Mouse (Mus musculus) urinary bladder, adult 2 months (tissue): ENCODE data around the gene Nt5c2. TPM values are rescaled to one million over a fixed set of nuclear protein-coding genes. Genes with fewer than 3 reads are reported as not detected.
A peak's percentile ranks its signal among the peaks of the same experiment; 100 is the strongest.
"Not testable (repeated sequence)": the region's sequence is repeated elsewhere in the genome, so short reads cannot be mapped to it uniquely, and the experiment has no call there.

Experiments used
- DNase-seq: peaks from one replicate; pipeline ENCODE4 v3.0.0; 2022; ENCODE audit warnings: low spot score
- polyA plus RNA-seq: library from polyadenylated mRNA; depleted of rRNA; stranded (reverse); fragments of >200 nt; gene quantifications from 2 replicates; pipeline ENCODE4 v1.2.3, GENCODE M21; 2012

The Nt5c2 gene
- polyA plus RNA-seq, 1 experiment: 36.3 TPM

GRCm38 (mm10) chr19:47017831-47018230 lies 2.9 kb upstream of the Nt5c2 start:
- DNase-seq: no peak

GRCm38 (mm10) chr19:47016487-47016886 lies 1.5 kb upstream of the Nt5c2 start:
- peak; percentile 45 for DNase-seq

- DNase-seq: no peak
Measured at GRCm38 (mm10) chr19:47015965-47016364, 1.0 kb upstream of the Nt5c2 start.

GRCm38 (mm10) chr19:47015396-47015795 lies 443 bp upstream of the Nt5c2 start:
- DNase-seq: no peak

GRCm38 (mm10) chr19:47014159-47014446 lies 850 bp downstream of the Nt5c2 start:
- no peak for DNase-seq

- DNase-seq: no peak
Measured at GRCm38 (mm10) chr19:47013340-47014158, 1.4 kb downstream of the Nt5c2 start.

GRCm38 (mm10) chr19:47012521-47013130 lies 2.3 kb downstream of the Nt5c2 start:
- no peak for DNase-seq

GRCm38 (mm10) chr19:47009943-47010342 lies 5.0 kb downstream of the Nt5c2 start:
- DNase-seq: no peak

- DNase-seq: no peak
Measured at GRCm38 (mm10) chr19:47009420-47009819, 5.5 kb downstream of the Nt5c2 start.

- no peak for DNase-seq
Measured at GRCm38 (mm10) chr19:47006321-47006720, 8.6 kb downstream of the Nt5c2 start.

GRCm38 (mm10) chr19:47005873-47006272 lies 9.1 kb downstream of the Nt5c2 start:
- DNase-seq: no peak

GRCm38 (mm10) chr19:47003742-47004511 lies 11.0 kb downstream of the Nt5c2 start:
- no peak for DNase-seq

- not testable (repeated sequence) for DNase-seq
Measured at GRCm38 (mm10) chr19:47000357-47000756, 14.6 kb downstream of the Nt5c2 start.

GRCm38 (mm10) chr19:46999753-47000152 lies 15.2 kb downstream of the Nt5c2 start:
- DNase-seq: no peak

- DNase-seq: no peak
Measured at GRCm38 (mm10) chr19:46998953-46999352, 16.0 kb downstream of the Nt5c2 start.

GRCm38 (mm10) chr19:46998168-46998870 lies 16.6 kb downstream of the Nt5c2 start:
- DNase-seq: no peak

- no peak for DNase-seq
Measured at GRCm38 (mm10) chr19:46996095-46996494, 18.9 kb downstream of the Nt5c2 start.

- not testable (repeated sequence) for DNase-seq
Measured at GRCm38 (mm10) chr19:46992329-46992728, 22.6 kb downstream of the Nt5c2 start.

GRCm38 (mm10) chr19:46991145-46991544 lies 23.8 kb downstream of the Nt5c2 start:
- peak; percentile 58 for DNase-seq

GRCm38 (mm10) chr19:46990625-46991024 lies 24.3 kb downstream of the Nt5c2 start:
- not testable (repeated sequence) for DNase-seq

- no peak for DNase-seq
Measured at GRCm38 (mm10) chr19:46990153-46990518, 24.8 kb downstream of the Nt5c2 start.
